Mouse (Mus musculus): ENCODE data around the gene Ebf1. TPM values are rescaled to one million over a fixed set of nuclear protein-coding genes. Genes with fewer than 3 reads are reported as not detected.
"Not testable (repeated sequence)": the region's sequence is repeated elsewhere in the genome, so short reads cannot be mapped to it uniquely, and the experiment has no call there.

Gene Ebf1
- 93.3 and 95.7 TPM in 2 replicates for polyA plus RNA-seq (2016; fragmentation: Nextera tagmentation; extraction: Ambion mirVana)

DNA sequence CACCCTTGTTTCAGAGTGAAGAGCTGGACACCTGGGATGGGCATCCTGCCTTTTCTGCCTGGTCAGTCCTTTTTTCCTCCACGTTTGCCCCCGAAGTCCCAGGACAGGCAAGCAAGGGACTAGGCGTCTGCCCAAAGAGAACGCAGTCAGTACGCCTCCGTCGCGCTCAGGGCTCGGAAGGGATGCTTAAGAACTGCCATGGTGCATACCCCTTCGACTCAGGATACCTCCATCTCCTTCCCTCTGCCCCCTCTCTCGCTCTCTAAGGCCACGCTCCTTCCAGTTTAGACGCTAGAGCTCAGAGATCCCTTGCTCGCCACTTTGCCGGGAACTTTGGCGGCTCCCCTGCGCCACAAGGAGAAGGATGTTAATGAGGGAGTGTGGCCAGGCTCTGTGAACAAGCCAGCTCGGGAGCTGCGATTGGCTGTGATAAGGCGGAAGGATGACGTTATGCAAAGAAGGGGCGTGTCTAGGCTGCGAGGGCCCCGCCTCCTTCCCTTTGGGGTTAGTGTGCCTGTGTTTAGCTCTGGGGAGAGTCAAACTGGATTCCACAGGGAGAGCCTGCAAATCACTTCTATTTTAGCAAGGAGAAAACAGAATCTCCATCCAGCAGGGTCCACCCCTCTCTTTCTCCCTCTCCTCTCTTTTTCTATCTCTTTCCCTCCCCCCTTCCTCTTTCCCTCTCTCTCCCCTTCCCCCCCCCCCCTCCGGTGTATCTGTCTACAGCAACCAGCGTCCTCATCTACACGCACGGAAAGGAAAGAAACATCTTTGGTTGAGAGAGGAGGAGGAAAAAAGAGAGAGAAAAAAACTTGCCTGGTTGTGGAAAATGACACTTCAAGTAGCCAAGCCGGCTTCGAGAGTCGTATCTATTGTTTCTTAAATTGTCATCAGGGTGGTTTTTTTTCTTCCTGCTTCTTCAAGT lies at the start of gene Ebf1:
Ebf1 (plus strand) TSS at position 530 of the 925 bp plus-strand sequence.
- Histone ChIP-seq H3K27ac (peak within 1 kb of the TSS; percentile 98), H3K9ac (replicated peaks) (peak within 1 kb of the TSS; percentile 96), H3K4me3 (replicated peaks) (peak within 1 kb of the TSS; percentile 76), H3K9me3 (no peaks in the 10 kb centered on the region), H3K4me2 (peak within 1 kb of the TSS; percentile 82), H3K36me3 (peaks cover 11% of the 10 kb centered on the region; the same call in 1 of the 2 replicates), H3K27me3 (peaks cover 71% of the 10 kb centered on the region), H3K4me1 (replicated peaks) (peaks cover 55% of the 10 kb centered on the region)
- ATAC-seq (ENCODE audit: insufficient number of reproducible peaks, insufficient read depth, low FRiP score, low TSS enrichment, low read depth), result peak; percentile 91
- under 1% methylated on average over 31 of the region's 31 CpGs for WGBS

DNA sequence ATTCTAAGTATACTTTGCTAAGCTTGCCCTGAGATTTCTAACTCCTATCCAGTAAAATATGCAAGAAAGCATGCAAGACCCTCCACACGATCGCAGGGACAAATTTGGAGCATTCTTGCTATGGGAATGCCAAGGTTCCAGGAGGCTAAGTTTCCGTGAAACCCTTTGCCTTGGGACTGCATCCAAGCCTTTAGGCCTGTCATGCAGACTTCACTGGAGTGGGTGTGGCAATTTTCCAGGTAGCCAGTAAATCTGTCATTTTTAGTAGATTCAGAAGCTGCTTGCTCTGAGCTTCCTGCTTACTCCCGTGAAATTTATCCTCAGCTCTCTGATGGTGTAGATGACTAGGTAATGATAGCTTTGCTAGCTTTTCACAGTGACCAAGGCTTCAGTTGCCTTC lies 46.8 kb upstream of the Ebf1 start:
- not testable (repeated sequence) for ATAC-seq (ENCODE audit: insufficient number of reproducible peaks, insufficient read depth, low FRiP score, low TSS enrichment, low read depth); H3K4me3 ChIP-seq (replicated peaks); H3K4me2 ChIP-seq; H3K9ac ChIP-seq (replicated peaks); H3K4me1 ChIP-seq (replicated peaks); H3K27ac ChIP-seq; H3K9me3 ChIP-seq; H3K27me3 ChIP-seq
- 92% methylated on average over 4 of the region's 4 CpGs for WGBS
- peaks cover 32% of the 10 kb centered on the region for H3K36me3 ChIP-seq

DNA sequence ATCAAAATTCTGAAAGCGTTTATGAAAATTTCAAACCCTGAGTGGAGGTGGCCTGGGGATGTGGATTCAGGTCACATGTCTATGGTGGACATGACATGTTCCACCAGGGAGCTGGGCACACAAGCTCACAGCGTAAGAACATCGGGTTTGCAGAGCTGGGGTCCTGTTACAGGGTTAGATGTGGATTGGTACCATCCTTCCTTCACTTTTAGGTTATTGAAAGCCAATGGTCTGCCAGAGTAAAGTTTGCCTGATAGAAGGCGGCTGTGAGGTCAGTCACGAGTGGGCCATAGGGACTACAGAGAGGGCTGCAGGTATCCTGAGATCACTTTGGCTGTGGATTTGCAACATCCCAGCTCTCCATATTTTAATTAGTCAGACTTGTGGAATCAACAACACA lies 44.3 kb upstream of the Ebf1 start:
- H3K27ac ChIP-seq, result no peak overlapping the region
- peaks cover 10% of the 10 kb centered on the region for H3K36me3 ChIP-seq
- H3K9ac ChIP-seq (replicated peaks), result no peak overlapping the region
- no peaks in the 10 kb centered on the region for H3K27me3 ChIP-seq
- WGBS, result 93% methylated on average over 5 of the region's 5 CpGs
- H3K4me3 ChIP-seq (replicated peaks), result no peak overlapping the region
- peaks cover 8% of the 10 kb centered on the region; the same call in 1 of the 2 replicates for H3K9me3 ChIP-seq
- peaks cover 2% of the 10 kb centered on the region; the same call in 1 of the 2 replicates for H3K4me1 ChIP-seq (replicated peaks)
- H3K4me2 ChIP-seq, result no peak overlapping the region
- no peak for ATAC-seq (ENCODE audit: insufficient number of reproducible peaks, insufficient read depth, low FRiP score, low TSS enrichment, low read depth)

DNA sequence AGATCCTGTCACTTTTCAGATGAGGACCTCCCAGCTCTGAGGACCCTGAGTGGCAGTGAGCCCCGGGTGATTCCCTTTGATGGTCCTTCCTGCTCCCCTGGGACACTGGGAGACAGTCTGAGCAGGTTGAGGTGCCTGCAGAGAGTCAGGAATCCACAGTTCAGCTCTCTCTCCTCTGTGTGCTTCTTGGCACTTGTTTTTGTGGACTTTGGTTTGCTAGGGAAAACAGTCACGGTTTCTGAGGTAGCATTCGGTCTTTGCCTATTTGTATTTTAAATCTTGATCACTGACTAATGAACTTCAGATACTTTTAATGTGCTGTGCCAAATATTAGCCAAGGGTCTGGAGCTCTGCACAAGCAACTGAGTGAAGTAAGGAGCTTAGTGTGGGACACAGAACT lies 43.7 kb upstream of the Ebf1 start:
- no peak overlapping the region for H3K9ac ChIP-seq (replicated peaks)
- H3K36me3 ChIP-seq, result peaks cover 10% of the 10 kb centered on the region
- 75% methylated on average over 3 of the region's 3 CpGs for WGBS
- H3K4me3 ChIP-seq (replicated peaks), result no peak overlapping the region
- no peak overlapping the region for H3K27ac ChIP-seq
- peaks cover 5% of the 10 kb centered on the region; the same call in 1 of the 2 replicates for H3K4me1 ChIP-seq (replicated peaks)
- ATAC-seq (ENCODE audit: insufficient number of reproducible peaks, insufficient read depth, low FRiP score, low TSS enrichment, low read depth), result no peak
- H3K27me3 ChIP-seq, result no peaks in the 10 kb centered on the region
- peaks cover 8% of the 10 kb centered on the region; the same call in 1 of the 2 replicates for H3K9me3 ChIP-seq
- H3K4me2 ChIP-seq, result no peak overlapping the region

DNA sequence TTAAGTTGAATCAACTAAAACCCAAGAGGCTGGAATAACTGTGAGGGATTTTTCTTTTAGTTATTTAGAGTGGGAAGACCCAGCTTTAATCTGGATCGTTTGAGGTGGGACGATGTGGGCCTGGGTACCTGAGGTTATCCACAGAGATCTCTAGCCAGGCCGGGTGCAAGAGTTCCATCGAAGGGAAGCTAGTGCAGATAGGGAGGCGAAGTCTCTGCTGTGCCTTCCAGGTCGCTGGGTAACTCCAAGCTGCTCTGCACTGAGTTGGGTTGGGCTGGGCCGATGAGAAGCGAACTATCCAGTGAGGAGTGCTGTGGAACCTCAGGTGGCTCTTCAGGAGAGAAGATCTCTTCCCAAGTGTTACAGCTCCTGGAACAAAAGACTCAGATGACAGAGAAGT lies 42.7 kb upstream of the Ebf1 start:
- Histone ChIP-seq H3K4me2 (no peak overlapping the region), H3K27me3 (no peaks in the 10 kb centered on the region), H3K4me1 (replicated peaks) (peaks cover 5% of the 10 kb centered on the region; the same call in 1 of the 2 replicates), H3K4me3 (replicated peaks) (no peak overlapping the region), H3K9ac (replicated peaks) (no peak overlapping the region), H3K36me3 (peaks cover 7% of the 10 kb centered on the region), H3K27ac (no peak overlapping the region), H3K9me3 (peaks cover 7% of the 10 kb centered on the region; the same call in 1 of the 2 replicates)
- WGBS, result 87% methylated on average over 8 of the region's 8 CpGs
- ATAC-seq (ENCODE audit: insufficient number of reproducible peaks, insufficient read depth, low FRiP score, low TSS enrichment, low read depth), result no peak

DNA sequence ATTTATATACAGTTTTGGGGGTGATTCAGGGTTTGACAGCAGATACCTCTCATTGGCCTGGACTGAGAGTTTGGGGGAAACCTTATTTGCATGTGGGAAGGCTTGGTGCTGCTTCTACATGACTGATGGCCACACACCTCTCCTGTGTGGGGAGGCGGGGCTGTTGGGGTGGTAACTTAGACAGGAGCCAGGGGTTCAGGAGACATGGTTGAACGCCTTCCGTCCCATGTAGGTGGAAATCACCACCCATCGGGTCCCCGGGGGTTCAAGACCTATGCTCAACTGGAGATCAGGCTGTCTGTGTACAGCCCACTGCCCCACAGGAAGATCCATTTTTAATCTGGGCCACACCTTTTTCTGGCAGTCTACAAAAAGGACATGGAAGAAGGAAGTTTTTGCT lies 42.3 kb upstream of the Ebf1 start:
- Histone ChIP-seq H3K9ac (replicated peaks) (no peak overlapping the region), H3K27me3 (no peaks in the 10 kb centered on the region), H3K27ac (no peak overlapping the region), H3K36me3 (peaks cover 3% of the 10 kb centered on the region; the same call in 1 of the 2 replicates), H3K4me3 (replicated peaks) (no peak overlapping the region), H3K4me2 (no peak overlapping the region), H3K4me1 (replicated peaks) (peaks cover 5% of the 10 kb centered on the region; the same call in 1 of the 2 replicates), H3K9me3 (0 out of 2 replicates have a peak, but pooled peaks cover 3% of the 10 kb centered on the region)
- no peak for ATAC-seq (ENCODE audit: insufficient number of reproducible peaks, insufficient read depth, low FRiP score, low TSS enrichment, low read depth)
- WGBS, result 94% methylated on average over 5 of the region's 5 CpGs

DNA sequence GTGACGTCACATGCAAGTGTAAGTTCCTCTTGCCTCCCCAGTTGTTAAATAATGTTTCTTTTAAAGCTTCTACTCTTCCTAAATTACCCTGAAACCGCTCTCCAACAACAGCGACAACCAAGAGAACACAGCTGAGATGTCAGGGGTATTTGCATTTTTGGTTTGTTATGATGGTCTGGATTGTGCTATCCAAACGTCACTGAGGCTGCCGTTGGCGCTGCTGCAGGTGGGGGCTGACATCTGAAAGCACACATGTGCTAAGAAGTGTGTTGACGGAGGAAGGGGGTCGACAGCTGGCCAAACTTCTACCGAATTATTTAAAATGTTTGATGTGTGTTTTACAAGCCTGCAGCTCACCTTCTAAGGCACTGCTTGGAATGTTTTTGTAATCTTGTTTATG lies 39.2 kb upstream of the Ebf1 start:
- no peaks in the 10 kb centered on the region for H3K27me3 ChIP-seq
- 60% methylated on average over 9 of the region's 9 CpGs for WGBS
- H3K4me1 ChIP-seq (replicated peaks), result peaks cover 5% of the 10 kb centered on the region; the same call in 1 of the 2 replicates
- no peak overlapping the region for H3K27ac ChIP-seq
- no peak overlapping the region for H3K4me2 ChIP-seq
- H3K9ac ChIP-seq (replicated peaks), result no peak overlapping the region
- no peaks in the 10 kb centered on the region for H3K36me3 ChIP-seq
- H3K4me3 ChIP-seq (replicated peaks), result no peak overlapping the region
- ATAC-seq (ENCODE audit: insufficient number of reproducible peaks, insufficient read depth, low FRiP score, low TSS enrichment, low read depth), result no peak
- H3K9me3 ChIP-seq, result no peaks in the 10 kb centered on the region

DNA sequence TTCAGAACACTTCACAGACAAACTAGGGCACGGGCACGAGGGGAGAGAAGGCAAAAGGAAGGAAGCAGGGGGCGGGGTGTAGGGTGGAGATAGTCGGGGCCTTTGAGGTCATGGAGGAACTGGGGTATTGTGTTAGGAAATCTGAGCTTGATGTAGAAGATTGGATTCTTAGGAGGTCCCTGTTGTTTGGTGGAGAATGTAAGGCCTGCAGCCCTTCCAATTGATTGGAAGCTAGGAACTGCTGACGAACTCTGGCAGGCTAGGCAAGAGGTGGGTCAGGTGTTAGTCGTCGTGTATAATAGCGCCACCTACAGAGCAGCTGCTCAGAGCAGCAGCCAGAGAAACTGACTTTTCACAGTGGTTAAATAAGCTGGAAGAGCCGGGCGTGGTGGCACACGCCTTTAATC lies 35.8 kb upstream of the Ebf1 start:
- Histone ChIP-seq H3K4me3 (replicated peaks) (no peak overlapping the region), H3K4me1 (replicated peaks) (peaks cover 5% of the 10 kb centered on the region; the same call in 1 of the 2 replicates), H3K4me2 (no peak overlapping the region), H3K27me3 (no peaks in the 10 kb centered on the region), H3K27ac (no peak overlapping the region), H3K9ac (replicated peaks) (no peak overlapping the region), H3K36me3 (no peaks in the 10 kb centered on the region), H3K9me3 (no peaks in the 10 kb centered on the region)
- 34% methylated on average over 11 of the region's 11 CpGs for WGBS
- ATAC-seq (ENCODE audit: insufficient number of reproducible peaks, insufficient read depth, low FRiP score, low TSS enrichment, low read depth), result no peak

DNA sequence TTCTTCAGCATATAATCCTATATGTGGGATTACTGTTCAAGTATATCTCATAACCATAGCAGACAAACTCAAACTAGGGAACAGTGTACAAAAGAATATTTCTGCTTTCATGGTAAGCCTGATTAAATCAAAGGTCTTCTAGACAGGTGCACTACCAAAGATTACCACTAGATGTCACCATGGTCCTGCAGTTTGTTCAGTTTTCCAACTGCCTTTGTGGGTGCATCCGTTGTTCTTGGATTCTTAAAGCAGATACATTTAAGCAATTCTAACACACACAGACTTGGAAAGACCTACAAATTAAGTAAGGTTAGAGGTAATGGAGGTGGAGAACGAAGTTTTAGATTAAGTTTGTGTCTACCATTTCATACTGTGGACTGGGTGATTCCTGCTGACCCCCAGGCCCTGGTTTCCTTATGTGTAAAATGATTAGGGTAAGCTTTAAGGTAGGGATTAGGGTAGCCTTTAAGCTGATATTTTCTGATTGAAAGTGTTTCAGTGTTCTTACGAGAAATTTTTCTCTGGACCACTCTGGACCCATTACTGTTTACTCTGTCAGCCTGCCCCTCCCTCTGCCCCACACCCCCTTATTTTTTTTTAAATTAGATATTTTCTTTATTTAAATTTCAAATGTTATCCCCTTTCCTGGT lies 30.9 kb upstream of the Ebf1 start:
- Histone ChIP-seq H3K4me2 (no peak overlapping the region), H3K9ac (replicated peaks) (no peak overlapping the region), H3K27ac (no peak overlapping the region), H3K4me3 (replicated peaks) (no peak overlapping the region), H3K36me3 (no peaks in the 10 kb centered on the region), H3K9me3 (no peaks in the 10 kb centered on the region), H3K4me1 (replicated peaks) (peaks cover 6% of the 10 kb centered on the region; the same call in 1 of the 2 replicates), H3K27me3 (no peaks in the 10 kb centered on the region)
- ATAC-seq (ENCODE audit: insufficient number of reproducible peaks, insufficient read depth, low FRiP score, low TSS enrichment, low read depth), result 0 out of 2 replicates have a peak, but pooled peaks have one; percentile 31
- 19% methylated on average over 3 of the region's 3 CpGs for whole genome bisulfite sequencing

DNA sequence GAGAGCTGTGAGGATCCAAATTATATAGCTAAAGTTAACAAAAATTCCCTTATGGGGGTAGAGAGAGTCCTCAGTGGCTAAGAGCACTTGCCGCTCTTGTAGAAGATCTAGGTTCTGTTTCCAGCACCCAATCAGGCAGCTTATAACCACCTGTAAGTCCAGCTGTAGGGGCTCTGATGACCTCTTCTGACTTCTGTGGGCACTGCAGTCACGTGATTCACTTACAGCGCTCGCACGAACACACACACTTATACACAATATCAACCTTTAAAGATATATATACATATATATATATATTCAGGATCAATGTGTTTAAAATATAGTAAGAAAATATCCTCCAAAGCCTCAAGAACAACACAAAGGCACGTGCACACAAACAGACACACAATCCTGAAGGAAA lies 24.1 kb upstream of the Ebf1 start:
- no peak overlapping the region for H3K4me2 ChIP-seq
- no peaks in the 10 kb centered on the region for H3K27me3 ChIP-seq
- no peaks in the 10 kb centered on the region for H3K36me3 ChIP-seq
- no peak overlapping the region for H3K4me3 ChIP-seq (replicated peaks)
- no peak overlapping the region for H3K27ac ChIP-seq
- no peaks in the 10 kb centered on the region for H3K9me3 ChIP-seq
- ATAC-seq (ENCODE audit: insufficient number of reproducible peaks, insufficient read depth, low FRiP score, low TSS enrichment, low read depth), result no peak
- peaks cover 6% of the 10 kb centered on the region; the same call in 1 of the 2 replicates for H3K4me1 ChIP-seq (replicated peaks)
- WGBS, result 95% methylated on average over 6 of the region's 6 CpGs
- no peak overlapping the region for H3K9ac ChIP-seq (replicated peaks)

DNA sequence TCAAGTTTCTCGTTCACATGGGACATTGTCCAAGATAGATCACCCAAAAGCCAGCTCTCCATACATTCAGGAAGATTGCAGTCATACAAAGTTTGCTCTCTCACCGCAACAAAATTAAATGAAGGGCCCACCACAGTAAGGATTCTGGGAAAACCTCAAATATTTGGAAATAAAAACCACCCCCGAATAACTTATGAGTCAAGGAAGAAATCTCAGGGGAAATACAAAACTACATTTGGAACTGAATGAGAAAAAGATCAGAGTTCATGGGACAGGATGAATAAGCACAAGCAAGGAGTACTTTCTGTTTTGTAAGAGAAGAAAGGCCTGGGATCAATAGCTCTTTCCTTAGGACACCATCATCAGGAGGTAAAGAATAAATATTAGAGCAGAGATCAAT lies 22.3 kb upstream of the Ebf1 start:
- ATAC-seq (ENCODE audit: insufficient number of reproducible peaks, insufficient read depth, low FRiP score, low TSS enrichment, low read depth), result no peak
- peaks cover 6% of the 10 kb centered on the region; the same call in 1 of the 2 replicates for H3K4me1 ChIP-seq (replicated peaks)
- no peak overlapping the region for H3K4me3 ChIP-seq (replicated peaks)
- H3K9ac ChIP-seq (replicated peaks), result no peak overlapping the region
- H3K27me3 ChIP-seq, result no peaks in the 10 kb centered on the region
- H3K9me3 ChIP-seq, result no peaks in the 10 kb centered on the region
- 84% methylated on average over 3 of the region's 3 CpGs for WGBS
- H3K36me3 ChIP-seq, result no peaks in the 10 kb centered on the region
- H3K4me2 ChIP-seq, result no peak overlapping the region
- H3K27ac ChIP-seq, result no peak overlapping the region

Measured in limb, embryonic 12.5 days (tissue).